Mouse (Mus musculus) adrenal gland, adult 8-10 months (tissue): ENCODE measurements around the gene Nprl2. TPM values are rescaled to one million over a fixed set of nuclear protein-coding genes. Genes with fewer than 3 reads are reported as not detected.

ENCODE experiments used
- DNase-seq: peaks from one replicate; pipeline ENCODE4 v3.0.0; 2022
- total RNA-seq, 4 experiments: library from RNA; stranded (reverse); gene quantifications; 2 replicates each; pipeline ENCODE4 v1.2.4; 2022

The Nprl2 gene
- total RNA-seq, 4 experiments from 2014 or later: 30.3 to 35.9 (median 32.0) TPM

DNA sequence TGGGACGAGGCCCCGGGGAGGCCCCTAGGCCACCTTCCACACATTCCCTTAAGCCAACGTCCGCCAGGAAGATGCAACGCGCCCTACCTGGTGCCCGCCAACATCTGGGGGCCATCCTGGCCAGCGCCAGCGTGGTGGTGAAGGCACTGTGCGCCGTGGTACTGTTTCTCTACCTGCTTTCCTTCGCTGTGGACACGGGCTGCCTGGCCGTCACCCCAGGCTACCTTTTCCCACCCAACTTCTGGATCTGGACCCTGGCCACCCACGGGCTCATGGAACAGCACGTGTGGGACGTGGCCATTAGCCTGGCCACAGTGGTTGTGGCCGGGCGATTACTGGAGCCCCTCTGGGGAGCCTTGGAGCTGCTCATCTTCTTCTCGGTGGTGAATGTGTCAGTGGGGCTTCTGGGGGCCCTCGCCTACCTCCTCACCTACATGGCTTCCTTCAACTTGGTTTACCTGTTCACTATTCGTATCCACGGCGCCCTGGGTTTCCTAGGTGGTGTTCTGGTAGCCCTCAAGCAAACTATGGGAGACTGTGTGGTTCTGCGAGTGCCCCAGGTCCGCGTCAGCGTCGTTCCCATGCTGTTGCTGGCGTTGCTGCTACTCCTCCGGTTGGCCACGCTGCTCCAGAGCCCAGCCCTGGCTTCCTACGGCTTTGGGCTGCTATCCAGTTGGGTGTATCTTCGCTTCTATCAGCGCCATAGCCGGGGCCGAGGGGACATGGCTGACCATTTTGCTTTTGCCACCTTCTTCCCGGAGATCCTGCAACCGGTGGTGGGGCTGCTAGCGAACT is 7.4 kb upstream of the Nprl2 start:
- DNase-seq: no peak

DNA sequence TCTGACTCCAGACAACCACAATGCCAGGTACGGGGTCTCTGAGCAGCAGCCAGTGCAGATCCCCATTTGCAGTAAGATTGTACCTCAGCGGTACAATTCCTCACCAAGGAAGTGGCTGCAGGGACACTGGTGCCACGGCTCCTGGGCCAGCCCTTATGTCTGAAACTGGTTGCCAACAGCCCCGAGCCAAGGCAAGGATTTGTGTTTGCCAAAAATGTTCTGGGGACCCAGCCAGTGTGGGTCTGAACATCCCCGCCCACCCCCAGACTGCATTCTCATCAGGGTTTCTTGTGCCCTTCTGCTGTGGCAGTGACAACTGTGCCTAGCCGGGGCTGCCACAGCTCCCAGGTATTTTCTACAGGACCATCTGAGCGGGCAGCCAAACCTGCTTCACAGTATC is 3.8 kb upstream of the Nprl2 start:
- no peak for DNase-seq

DNA sequence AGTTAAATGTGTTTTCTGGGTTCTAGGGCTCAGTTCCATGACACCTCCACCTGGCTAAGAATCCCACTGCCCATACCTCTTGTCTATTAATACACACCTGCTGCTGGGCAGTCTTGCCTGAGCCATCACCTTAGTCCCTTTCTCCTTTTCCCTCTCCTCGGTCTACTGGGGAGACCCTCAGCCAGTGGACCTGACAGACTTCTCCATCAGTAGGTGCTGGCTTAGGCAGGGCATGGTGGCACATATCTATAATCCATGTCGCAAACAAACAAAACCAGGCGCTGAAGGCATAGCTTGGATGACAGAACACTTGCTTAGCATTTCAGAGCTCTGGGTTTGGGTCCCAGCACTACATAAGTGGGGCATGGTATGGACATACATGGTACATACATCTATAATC is 3.3 kb upstream of the Nprl2 start:
- DNase-seq: no peak

DNA sequence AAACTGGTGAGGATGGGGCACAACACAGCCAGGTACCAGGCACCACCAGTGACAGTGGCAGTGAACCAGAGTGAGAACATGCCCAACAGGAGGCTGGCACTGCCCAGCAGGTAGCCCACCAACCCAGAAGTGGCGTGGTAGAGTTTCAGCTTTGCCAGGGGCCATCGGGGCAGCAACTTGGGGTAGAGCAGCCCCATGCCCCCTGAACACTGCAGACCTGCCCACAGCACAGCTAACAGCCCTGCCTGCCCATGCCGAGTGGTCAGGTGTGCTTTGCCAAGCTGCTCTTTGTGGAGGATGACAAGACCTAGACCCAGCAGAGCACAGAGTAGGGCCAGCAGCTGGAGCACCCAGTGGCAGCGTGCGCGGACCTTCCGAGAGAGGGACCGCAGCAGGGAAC is 2.1 kb upstream of the Nprl2 start:
- no peak for DNase-seq

DNA sequence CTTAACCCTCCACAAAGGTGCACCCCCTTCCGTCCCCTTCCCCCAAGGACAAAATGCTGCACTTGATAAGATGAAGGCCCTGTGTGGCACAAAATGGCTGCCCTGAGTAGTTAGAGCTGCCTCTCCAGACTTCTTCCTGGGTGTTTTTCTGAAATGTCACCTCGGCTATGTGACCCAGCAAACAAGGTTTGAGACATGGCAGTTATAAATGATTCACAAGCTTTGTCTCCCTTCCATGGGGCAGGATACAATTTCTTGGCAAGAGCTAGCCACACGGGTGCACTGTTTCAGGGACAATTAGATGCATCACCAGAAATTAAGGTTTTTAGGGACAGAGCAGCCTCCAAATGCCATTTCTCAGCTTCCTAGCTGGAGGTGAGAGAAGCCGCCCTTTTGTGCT is 1.6 kb upstream of the Nprl2 start:
- no peak for DNase-seq

DNA sequence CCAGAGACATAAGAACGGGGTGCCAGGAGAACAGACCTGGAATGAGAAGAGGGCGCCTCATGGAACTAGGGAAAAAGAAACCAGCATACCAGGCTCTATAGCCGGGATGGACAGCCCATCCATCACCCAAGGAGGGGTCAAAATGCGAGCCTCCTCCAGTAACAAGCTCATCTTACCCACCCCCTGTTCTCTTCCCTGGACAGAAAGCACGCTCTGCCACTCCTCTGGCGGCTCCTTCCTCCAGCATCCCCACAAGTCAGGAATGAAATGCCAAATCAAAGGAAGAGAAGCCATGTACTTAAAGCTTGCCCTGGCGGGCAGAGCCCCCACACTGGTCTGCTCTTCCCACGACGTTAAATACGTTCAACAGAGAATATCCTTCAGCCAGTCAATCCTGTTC is 1.0 kb upstream of the Nprl2 start:
- no peak for DNase-seq

DNA sequence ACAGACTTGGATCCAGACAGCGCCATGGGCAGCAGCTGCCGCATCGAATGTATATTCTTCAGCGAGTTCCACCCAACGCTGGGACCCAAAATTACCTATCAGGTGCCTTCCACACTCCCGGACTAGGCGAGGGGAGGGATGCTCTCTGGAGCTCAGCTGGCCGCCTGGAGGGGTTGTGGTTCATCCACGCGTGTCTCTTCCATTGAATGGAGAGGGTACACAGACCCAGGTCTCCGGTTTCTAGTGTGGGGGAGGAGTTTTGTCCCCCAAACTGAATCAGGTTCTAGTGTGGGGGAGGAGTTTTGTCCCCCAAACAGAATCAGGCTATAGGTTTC is 293 bp downstream of the Nprl2 start:
- DNase-seq: no peak

DNA sequence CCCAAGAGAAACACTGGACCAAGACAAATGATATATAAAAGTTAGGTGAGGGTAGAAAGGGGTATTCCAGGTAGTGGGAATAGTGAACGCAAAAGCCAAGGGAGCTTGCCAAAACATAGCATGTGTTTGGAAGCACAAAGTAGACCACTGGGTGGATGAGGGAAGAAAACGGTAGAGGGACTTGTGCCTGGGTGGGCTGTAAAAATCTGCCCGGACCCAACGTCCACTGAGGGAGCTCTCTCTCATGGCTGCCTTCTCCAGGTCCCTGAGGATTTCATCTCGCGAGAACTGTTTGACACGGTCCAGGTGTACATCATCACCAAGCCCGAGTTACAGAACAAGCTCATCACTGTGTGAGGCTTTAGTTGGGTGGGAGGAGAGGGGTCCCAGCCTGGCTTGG is 695 bp downstream of the Nprl2 start:
- no peak for DNase-seq

DNA sequence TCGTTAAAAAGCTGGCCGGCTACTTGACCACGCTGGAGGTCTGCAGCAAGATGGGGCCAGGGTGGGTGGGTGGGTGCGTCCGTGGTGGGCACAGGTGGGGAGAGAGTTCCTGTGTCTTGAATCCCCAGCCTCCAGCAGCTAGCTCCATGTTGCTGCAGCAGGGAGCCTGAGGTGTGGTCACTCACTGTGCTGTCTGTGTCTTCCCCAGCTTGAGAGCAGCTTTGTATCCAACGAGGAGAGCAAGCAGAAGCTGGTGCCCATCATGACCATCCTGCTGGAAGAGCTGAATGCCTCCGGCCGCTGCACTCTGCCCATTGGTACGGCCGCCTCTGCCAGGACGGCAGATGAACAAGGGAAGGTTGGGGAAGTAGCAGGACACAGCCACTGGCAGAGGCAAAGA is 1.3 kb downstream of the Nprl2 start:
- no peak for DNase-seq

DNA sequence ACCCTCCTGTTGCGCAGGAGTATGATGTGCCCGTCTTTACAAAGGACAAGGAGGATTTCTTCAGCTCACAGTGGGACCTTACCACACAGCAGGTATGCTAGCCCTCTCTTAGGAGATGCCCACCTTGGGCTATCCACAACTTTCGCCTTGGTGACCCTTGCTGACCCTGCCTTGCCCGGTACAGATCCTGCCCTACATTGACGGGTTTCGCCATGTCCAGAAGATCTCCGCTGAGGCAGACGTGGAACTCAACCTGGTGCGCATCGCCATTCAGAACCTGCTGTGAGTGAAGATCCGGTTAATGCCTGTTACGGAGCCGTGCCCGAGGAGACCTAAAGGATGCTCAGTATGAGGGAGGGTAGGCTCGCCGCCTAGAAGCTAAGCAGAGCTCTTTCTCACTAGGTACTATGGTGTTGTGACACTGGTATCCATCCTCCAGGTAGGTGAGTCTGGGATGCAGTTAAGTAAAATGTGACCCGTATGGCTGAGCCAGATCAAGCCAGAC is 2.2 kb downstream of the Nprl2 start:
- DNase-seq: no peak

DNA sequence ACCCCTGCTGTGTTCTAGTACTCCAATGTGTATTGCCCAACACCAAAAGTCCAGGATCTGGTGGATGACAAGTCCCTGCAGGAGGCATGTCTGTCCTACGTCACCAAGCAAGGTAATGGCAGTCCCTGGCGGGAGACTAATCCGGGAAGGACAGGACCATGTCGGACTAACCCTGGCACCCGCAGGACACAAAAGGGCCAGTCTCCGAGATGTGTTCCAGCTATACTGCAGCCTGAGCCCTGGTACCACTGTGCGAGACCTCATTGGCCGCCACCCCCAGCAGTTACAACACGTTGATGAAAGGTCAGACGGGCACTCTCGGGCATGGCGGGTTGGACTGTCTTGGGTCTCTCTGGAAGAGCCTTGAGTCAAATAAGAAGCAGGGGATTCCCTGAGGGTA is 2.7 kb downstream of the Nprl2 start:
- no peak for DNase-seq

DNA sequence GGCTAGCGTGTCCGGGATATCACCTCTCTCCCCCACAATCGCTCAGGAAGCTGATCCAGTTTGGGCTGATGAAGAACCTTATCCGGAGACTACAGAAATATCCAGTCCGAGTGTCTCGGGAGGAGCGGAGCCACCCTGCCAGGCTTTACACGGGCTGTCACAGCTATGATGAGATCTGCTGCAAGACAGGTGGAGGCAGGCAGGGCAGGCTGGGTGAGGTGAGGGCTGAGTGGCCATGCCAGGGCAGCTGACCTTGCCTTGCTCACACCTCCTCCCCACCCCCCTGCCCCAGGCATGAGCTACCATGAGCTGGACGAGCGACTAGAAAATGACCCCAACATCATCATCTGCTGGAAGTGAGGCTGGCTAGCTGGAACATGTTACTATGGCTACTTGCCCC is 3.2 kb downstream of the Nprl2 start:
- no peak for DNase-seq

DNA sequence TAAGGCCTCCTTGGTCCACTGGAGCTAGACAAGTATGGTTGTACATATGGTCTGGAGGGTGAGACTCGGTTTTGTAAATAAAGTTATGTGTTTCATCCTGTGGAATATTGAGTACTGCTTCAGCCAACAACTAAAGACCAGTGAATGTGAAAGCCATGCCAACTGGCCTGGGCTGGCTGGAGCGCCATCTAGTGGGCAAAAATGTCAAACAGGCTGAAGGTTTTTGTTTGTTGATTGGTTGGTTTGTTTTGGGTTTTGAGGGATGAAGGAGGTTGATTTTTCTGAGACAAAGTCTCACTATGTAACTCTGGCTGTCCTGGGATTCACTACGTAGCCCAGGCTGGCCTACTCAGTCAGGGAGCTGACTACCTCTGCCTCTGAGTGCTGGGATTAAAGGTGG is 3.6 kb downstream of the Nprl2 start:
- DNase-seq: no peak

DNA sequence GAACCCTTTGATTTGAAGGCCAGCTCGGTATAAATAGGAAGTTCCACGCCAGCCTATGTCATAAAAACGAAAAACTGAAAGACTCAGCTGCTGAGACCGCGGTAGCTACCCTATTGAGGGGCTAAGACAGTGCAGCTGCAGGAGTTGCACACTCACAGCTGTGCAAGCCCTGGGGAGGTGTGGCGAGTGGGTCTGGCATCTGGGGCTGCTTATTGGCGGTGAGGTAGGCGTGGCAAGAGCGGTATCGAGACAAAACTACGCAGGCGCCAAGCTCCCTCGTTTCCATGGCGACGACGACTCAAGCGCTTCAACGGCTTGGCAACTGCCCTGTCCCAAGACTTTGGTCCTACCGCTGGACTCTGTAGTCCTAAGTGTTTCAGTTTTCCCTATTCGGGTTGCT is 5.0 kb downstream of the Nprl2 start, which contains the start of gene Zmynd10:
Zmynd10 (plus strand) TSS at position 273 of the 400 bp plus-strand sequence.
- peak; percentile 93 for DNase-seq

DNA sequence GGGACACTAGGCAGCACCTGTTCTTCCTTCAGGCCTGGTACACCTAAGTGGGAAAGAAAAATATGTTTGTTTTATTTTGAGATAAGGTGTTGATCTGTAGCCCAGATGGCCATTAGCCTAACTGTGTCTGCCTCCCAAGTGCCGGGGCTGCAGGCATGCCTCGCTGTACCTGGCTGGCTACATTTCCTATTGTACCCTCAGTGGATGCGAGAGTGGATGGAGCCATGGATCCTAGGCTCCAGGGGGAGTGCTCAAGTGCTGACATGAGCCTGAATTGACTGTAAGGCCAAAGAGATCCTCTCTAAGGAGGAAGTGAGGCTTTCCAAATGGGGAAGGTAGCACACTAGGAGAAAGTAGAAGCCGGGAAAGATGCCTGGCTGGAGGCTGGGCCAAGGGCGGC is 5.9 kb downstream of the Nprl2 start:
- DNase-seq: no peak

DNA sequence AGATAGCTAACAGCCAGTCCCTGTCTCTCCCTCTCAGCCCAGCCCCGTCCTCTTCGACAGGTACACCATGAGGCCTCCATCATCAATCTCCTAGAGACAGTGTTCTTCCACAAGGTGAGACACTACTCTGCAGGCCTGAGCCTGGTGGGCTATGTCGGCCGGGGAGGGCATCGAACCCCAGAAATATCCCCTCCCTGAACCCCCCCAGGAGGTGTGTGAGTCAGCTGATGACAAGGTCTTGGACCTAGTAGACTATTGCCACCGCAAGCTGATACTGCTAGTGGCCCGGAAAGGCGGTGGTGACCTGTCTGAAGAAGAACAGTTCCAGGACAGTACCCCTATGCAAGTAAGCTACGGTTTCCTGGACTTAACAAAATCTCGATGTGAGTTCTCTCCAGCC is 6.8 kb downstream of the Nprl2 start:
- no peak for DNase-seq

DNA sequence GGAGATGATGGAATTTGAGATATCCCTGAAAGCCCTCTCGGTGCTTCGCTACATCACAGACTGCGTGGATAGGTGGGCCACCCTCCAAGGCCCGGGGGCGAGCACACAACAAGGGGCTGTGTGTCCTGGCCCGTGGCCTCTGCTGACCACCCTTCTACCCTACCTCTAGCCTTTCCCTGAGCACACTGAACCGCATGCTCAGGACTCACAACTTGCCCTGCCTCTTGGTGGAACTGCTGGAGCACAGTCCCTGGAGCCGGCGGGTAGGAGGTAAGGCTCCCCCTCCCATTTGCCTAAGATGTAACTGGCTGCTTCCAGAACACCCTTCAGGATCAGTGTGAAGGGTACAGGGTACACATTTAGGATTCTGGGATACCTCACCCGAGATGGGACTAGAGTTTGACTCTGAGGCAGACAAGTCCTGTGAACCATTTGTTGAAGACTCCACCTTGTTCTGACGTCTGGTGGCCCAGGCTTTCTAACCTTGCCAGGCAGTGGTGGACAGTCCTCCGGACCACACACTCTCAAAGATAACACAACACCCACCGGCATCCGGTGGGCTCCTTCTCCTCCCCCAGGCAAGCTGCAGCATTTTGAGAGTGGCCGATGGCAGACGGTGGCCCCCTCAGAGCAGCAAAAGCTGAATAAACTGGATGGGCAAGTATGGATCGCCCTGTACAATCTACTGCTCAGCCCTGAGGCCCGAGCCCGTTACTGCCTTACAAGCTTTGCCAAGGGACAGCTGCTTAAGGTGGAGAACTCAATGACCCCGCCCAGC is 7.5 kb downstream of the Nprl2 start:
- peak; percentile 13 for DNase-seq

DNA sequence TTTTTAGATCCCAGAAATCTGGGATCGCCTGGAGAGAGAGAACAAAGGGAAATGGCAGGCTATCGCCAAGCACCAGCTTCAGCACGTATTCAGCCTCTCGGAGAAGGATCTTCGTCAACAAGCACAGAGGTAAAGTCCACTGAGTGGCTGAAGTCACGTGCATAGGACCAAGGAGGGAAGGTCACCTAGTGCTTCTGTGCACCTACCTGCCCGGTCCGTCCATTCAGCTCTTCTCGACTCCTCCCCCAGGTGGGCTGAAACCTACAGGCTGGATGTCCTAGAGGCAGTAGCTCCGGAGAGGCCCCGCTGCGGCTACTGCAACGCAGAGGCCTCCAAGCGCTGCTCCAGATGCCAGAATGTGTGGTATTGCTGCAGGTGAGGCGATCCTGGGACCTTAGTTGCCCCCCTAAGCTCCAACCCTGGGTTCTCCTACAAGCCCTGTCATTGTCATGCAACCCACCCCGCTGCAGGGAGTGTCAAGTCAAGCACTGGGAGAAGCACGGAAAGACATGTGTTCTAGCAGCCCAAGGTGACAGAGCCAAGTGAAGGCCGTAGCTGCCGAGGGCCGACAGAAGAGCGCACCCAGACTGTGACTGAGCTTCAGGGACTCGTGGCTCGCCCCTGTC is 8.6 kb downstream of the Nprl2 start:
- peak; percentile 28 for DNase-seq

DNA sequence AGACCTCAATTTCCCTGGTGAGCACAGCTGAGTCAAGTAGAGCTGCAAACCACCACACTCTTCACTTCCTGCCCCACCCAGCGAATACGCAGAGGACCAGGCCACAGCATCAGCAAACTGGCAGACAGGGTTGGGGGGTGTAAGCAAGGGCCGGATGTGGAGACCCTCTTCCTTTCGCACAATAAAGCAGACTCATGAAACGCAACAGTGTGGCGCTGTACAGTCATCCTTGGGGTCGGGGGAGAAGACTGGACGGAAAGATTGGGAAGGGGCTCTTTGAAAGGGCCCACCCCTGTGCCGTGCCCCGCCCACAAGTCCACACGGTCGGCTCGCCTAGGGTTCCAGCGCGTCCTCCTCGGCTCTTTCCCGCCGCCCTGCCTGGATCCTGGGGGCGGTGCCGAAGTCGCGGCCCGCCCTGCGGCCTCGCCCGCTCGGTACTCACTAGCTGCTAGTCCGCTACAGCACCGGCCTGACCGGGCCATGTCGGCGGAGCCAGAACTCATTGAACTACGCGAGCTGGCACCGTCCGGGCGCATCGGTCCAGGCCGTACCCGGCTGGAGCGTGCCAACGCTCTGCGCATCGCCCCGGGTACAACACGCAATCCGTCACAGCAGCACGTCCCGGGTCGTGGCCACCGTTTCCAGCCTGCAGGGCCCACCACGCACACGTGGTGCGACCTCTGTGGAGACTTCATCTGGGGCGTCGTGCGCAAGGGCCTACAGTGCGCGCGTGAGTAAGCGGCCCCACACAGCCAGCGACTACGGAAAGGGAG is 9.3 kb downstream of the Nprl2 start, which contains the start of gene Rassf1:
Rassf1 (plus strand) TSS at position 439 of the 773 bp plus-strand sequence.
- peak; percentile 26 for DNase-seq

DNA sequence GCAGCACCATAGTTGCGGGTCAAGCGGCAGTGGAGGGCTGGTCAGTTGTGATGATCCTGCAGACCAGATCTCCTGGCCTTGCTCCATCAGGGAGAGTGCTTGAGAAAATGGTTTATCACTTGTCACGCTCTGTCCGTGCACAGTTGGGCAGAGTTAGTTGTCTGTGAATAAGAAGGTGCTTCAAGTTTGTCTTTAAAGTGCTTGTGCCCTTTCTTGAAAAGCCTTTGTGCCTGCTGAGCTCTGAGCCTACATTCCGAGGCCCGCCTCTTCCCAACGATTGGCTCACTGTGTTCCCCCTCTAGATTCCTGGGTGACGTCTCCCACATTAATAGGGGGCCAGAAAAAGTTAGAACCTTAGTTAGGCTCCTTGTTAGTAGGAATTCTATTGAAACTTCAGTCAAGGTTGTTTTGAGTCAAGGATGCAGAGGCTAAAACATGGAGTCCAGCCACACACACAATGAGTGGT is 9.9 kb downstream of the Nprl2 start:
- no peak for DNase-seq

DNA sequence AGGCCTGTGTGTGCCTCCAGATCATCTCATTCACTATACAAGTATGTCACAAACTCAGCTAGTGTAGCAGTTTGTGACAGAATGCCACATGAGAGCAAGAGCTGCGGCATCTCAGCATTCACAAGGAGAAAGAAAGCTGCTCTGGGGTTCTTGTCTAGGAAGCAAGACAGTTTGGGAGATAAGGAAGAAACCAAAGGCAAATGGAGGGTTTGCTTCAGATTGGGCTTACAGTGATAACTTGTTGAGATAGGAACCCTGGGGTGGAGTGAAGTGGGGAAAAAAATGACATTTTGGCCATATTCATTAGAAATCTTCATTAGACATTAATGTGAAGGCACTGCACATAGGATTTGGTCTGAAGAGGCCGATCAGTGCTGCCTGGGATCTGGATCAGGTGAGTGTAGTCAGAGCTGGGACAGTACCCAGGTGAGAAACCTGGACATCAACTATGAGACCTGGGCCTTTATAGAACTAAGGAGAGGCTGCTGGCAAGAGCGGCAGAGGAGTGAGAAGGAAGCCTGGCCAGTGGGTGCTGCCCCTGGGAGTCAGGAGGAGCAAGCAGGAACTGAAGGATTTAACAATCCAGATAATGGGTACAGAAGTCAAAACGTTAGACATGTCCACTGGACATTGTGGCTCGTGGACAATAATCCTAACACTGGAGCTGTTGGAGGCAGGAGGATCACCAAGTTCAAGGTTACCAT is 10.8 kb downstream of the Nprl2 start:
- DNase-seq: no peak
